Mouse (Mus musculus) embryonic facial prominence, embryonic 15.5 days (tissue): ENCODE measurements around the gene Eif2b4. TPM values are rescaled to one million over a fixed set of nuclear protein-coding genes. Genes with fewer than 3 reads are reported as not detected.

Experiments used
- ATAC-seq: fragments of 200-750 bp; cut with Nextera tagmentation; 2 replicates; pipeline ENCODE4 v1.8.0; 2017; ENCODE audit warnings: low read depth, moderate TSS enrichment; ENCODE audit not compliant: insufficient number of reproducible peaks, low FRiP score, low TSS enrichment
- H3K27ac ChIP-seq: fragments of 300-500 bp; sonication (generic); replicated peaks from 2 replicates; pipeline ENCODE4 v1.5.1; 2015; ENCODE audit warnings: mild to moderate bottlenecking, inconsistent platforms
- H3K27me3 ChIP-seq: fragments of 300-500 bp; sonication (generic); 2 replicates; pipeline ENCODE4 v1.6.1; 2015; ENCODE audit warnings: inconsistent platforms
- H3K36me3 ChIP-seq: fragments of 300-500 bp; sonication (generic); 2 replicates; pipeline ENCODE4 v1.6.1; 2015; ENCODE audit warnings: mild to moderate bottlenecking, inconsistent platforms
- H3K4me1 ChIP-seq: fragments of 300-500 bp; sonication (generic); 2 replicates; pipeline ENCODE4 v1.6.1; 2015; ENCODE audit warnings: inconsistent platforms
- H3K4me2 ChIP-seq: fragments of 300-500 bp; sonication (generic); replicated peaks from 2 replicates; pipeline ENCODE4 v1.6.1; 2015; ENCODE audit warnings: mild to moderate bottlenecking, inconsistent platforms
- H3K4me3 ChIP-seq: fragments of 300-500 bp; sonication (generic); replicated peaks from 2 replicates; pipeline ENCODE4 v1.5.1; 2015; ENCODE audit warnings: mild to moderate bottlenecking, inconsistent platforms
- H3K9ac ChIP-seq: fragments of 300-500 bp; sonication (generic); 2 replicates; pipeline ENCODE4 v1.6.1; 2015; ENCODE audit warnings: inconsistent platforms
- H3K9me3 ChIP-seq: fragments of 300-500 bp; sonication (generic); replicated peaks from 2 replicates; pipeline ENCODE4 v1.6.1; 2016; ENCODE audit warnings: inconsistent platforms
- WGBS: fragments of 180-500 bp; shearing (Covaris S2); methylation state at CpG from one replicate; pipeline ENCODE4 v1.1.7; 2015; 5-methylcytosine and 5-hydroxymethylcytosine counted together
- polyA plus RNA-seq: library from polyadenylated mRNA; unstranded; fragments of >200 nt; fragmentation: Nextera tagmentation; extraction: Ambion mirVana; gene quantifications from 2 replicates; pipeline ENCODE4 v1.2.1, GENCODE M21; 2015

Gene Eif2b4
- polyA plus RNA-seq, result 74.4 and 74.7 TPM in 2 replicates

GRCm38 (mm10) chr5:31192939-31193630, at the start of gene Eif2b4, which contains the start of gene Snx17:
TSS of gene Eif2b4 (minus strand) at chr5:31193430.
TSS of gene Snx17 (plus strand) at chr5:31193227.
- ATAC-seq, result peak; percentile 97
- Histone ChIP-seq H3K36me3 (peaks cover 65% of the 10 kb centered on the region), H3K4me1 (peaks cover 25% of the 10 kb centered on the region), H3K9ac (peak within 1 kb of the TSS; percentile 79), H3K4me3 (peak within 1 kb of the TSS; percentile 71), H3K4me2 (peak within 1 kb of the TSS; percentile 77), H3K27ac (peak within 1 kb of the TSS; percentile 88), H3K9me3 (no peaks in the 10 kb centered on the region), H3K27me3 (no peaks in the 10 kb centered on the region)
- under 1% methylated on average over 47 of the region's 48 CpGs for WGBS

- peak overlapping the region; percentile 96 for H3K4me3 ChIP-seq
- WGBS, result 19% methylated on average over 10 of the region's 10 CpGs
- H3K4me2 ChIP-seq, result peak overlapping the region; percentile 73
- H3K4me1 ChIP-seq, result peaks cover 9% of the 10 kb centered on the region
- H3K27me3 ChIP-seq, result no peaks in the 10 kb centered on the region
- no peak for ATAC-seq
- H3K9me3 ChIP-seq, result no peaks in the 10 kb centered on the region
- H3K36me3 ChIP-seq, result peaks cover 37% of the 10 kb centered on the region
- peak overlapping the region; percentile 99; the same call in 1 of the 2 replicates for H3K27ac ChIP-seq
- H3K9ac ChIP-seq, result peak overlapping the region; percentile 92
These were observed 49.0 kb upstream of the Eif2b4 start for GRCm38 (mm10) chr5:31242191-31242590.

- H3K9ac ChIP-seq, result peak overlapping the region; percentile 92
- H3K4me3 ChIP-seq, result peak overlapping the region; percentile 96
- H3K27ac ChIP-seq, result peak overlapping the region; percentile 99
- WGBS, result under 1% methylated on average over 13 of the region's 13 CpGs
- H3K27me3 ChIP-seq, result no peaks in the 10 kb centered on the region
- ATAC-seq, result no peak
- peak overlapping the region; percentile 73 for H3K4me2 ChIP-seq
- peaks cover 31% of the 10 kb centered on the region for H3K36me3 ChIP-seq
- no peaks in the 10 kb centered on the region for H3K9me3 ChIP-seq
- H3K4me1 ChIP-seq, result peaks cover 9% of the 10 kb centered on the region
These were observed 48.3 kb upstream of the Eif2b4 start for GRCm38 (mm10) chr5:31241522-31242034.

- Histone ChIP-seq H3K27ac (peak within 1 kb of the TSS; percentile 99), H3K4me1 (peaks cover 9% of the 10 kb centered on the region), H3K4me3 (peak within 1 kb of the TSS; percentile 96), H3K36me3 (peaks cover 24% of the 10 kb centered on the region), H3K9me3 (no peaks in the 10 kb centered on the region), H3K27me3 (no peaks in the 10 kb centered on the region), H3K9ac (peak within 1 kb of the TSS; percentile 92), H3K4me2 (peak within 1 kb of the TSS; percentile 73)
- under 1% methylated on average over 78 of the region's 103 CpGs for WGBS
- ATAC-seq, result peak; percentile 100
These were observed 47.6 kb upstream of the Eif2b4 start, which contains the start of the genes Nrbp1 and Gm9970 for GRCm38 (mm10) chr5:31240637-31241521. TSS of gene Nrbp1 (plus strand) at chr5:31240864. TSS of gene Gm9970 (minus strand) at chr5:31241232.

GRCm38 (mm10) chr5:31226641-31227040, 33.4 kb upstream of the Eif2b4 start:
- Histone ChIP-seq H3K36me3 (no peaks in the 10 kb centered on the region), H3K27me3 (no peaks in the 10 kb centered on the region), H3K4me2 (no peak overlapping the region), H3K27ac (no peak overlapping the region), H3K4me3 (no peak overlapping the region), H3K9me3 (no peaks in the 10 kb centered on the region), H3K4me1 (no peaks in the 10 kb centered on the region), H3K9ac (no peak overlapping the region)
- ATAC-seq, result no peak
- WGBS, result 43% methylated on average over 1 of the region's 1 CpGs

GRCm38 (mm10) chr5:31222696-31223095, 29.5 kb upstream of the Eif2b4 start:
- Histone ChIP-seq H3K9ac (no peak overlapping the region), H3K4me3 (no peak overlapping the region), H3K4me1 (peaks cover 4% of the 10 kb centered on the region; the same call in 1 of the 2 replicates), H3K4me2 (no peak overlapping the region), H3K27me3 (no peaks in the 10 kb centered on the region), H3K27ac (no peak overlapping the region), H3K9me3 (no peaks in the 10 kb centered on the region), H3K36me3 (no peaks in the 10 kb centered on the region)
- no peak for ATAC-seq
- 79% methylated on average over 9 of the region's 9 CpGs for WGBS

- peak overlapping the region; percentile 54; the same call in 1 of the 2 replicates for H3K9ac ChIP-seq
These were observed 28.2 kb upstream of the Eif2b4 start for GRCm38 (mm10) chr5:31221304-31221945.

GRCm38 (mm10) chr5:31220448-31221303, 27.4 kb upstream of the Eif2b4 start, which contains the start of gene Ppm1g:
TSS of gene Ppm1g (minus strand) at chr5:31220687.
- Histone ChIP-seq H3K4me2 (peak within 1 kb of the TSS; percentile 74), H3K9ac (peak within 1 kb of the TSS; percentile 90), H3K9me3 (no peaks in the 10 kb centered on the region), H3K27me3 (no peaks in the 10 kb centered on the region), H3K36me3 (no peaks in the 10 kb centered on the region), H3K4me1 (peaks cover 4% of the 10 kb centered on the region; the same call in 1 of the 2 replicates), H3K27ac (peak within 1 kb of the TSS; percentile 94), H3K4me3 (peak within 1 kb of the TSS; percentile 100)
- peak; percentile 95 for ATAC-seq
- under 1% methylated on average over 60 of the region's 70 CpGs for WGBS

More at GRCm38 (mm10) chr5:31221304-31221945, 28.2 kb upstream of the Eif2b4 start:
- Histone ChIP-seq H3K27ac (peak overlapping the region; percentile 94), H3K9me3 (no peaks in the 10 kb centered on the region), H3K36me3 (no peaks in the 10 kb centered on the region), H3K4me2 (peak overlapping the region; percentile 74), H3K4me1 (peaks cover 4% of the 10 kb centered on the region; the same call in 1 of the 2 replicates), H3K27me3 (no peaks in the 10 kb centered on the region), H3K4me3 (peak overlapping the region; percentile 100)
- WGBS, result 9% methylated on average over 11 of the region's 11 CpGs
- no peak for ATAC-seq

- peak; percentile 69 for ATAC-seq
- Histone ChIP-seq H3K27me3 (no peaks in the 10 kb centered on the region), H3K4me3 (peak overlapping the region; percentile 100), H3K9me3 (no peaks in the 10 kb centered on the region), H3K4me2 (peak overlapping the region; percentile 74), H3K9ac (peak overlapping the region; percentile 90), H3K27ac (peak overlapping the region; percentile 94), H3K36me3 (no peaks in the 10 kb centered on the region), H3K4me1 (peaks cover 4% of the 10 kb centered on the region; the same call in 1 of the 2 replicates)
- under 1% methylated on average over 40 of the region's 40 CpGs for WGBS
These were observed 26.7 kb upstream of the Eif2b4 start for GRCm38 (mm10) chr5:31219911-31220447.
